18 mouse cellular contexts compared by ENCODE assay signal in genomic region chr6:21686388-21686787, GRCm38 (mm10).
A peak's percentile ranks its signal among the peaks of the same experiment; 100 is the strongest.
DNase-seq lines count a peak whose midpoint lies in the region; ATAC-seq and TF ChIP-seq lines count a peak whose summit lies in the region.
"Had no signal": no experiment of that assay in that cellular context is flagged by ENCODE, and none has a peak within 500 bp of the region (broad histone marks: within the 10 kb centered on the region; RNA-seq: fewer than 3 reads in every experiment).

No protein-coding gene starts in this region.

- H3K9ac ChIP-seq in hindbrain, postnatal 0 days (replicated peaks; ENCODE audit: low read length): no peak overlapping the region
- H3K9ac ChIP-seq in hindbrain, embryonic 12.5 days: no peak overlapping the region
- H3K9ac ChIP-seq in forebrain, embryonic 15.5 days (replicated peaks): no peak overlapping the region
- H3K9ac ChIP-seq: embryonic facial prominence, embryonic 15.5 days; heart, embryonic 15.5 days had no signal

- no peak overlapping the region for H3K4me3 ChIP-seq in hindbrain, postnatal 0 days (ENCODE audit: low read length)
- H3K4me3 ChIP-seq in hindbrain, embryonic 12.5 days: no peak overlapping the region
- no peak overlapping the region for H3K4me3 ChIP-seq in forebrain, embryonic 15.5 days
- H3K4me3 ChIP-seq: embryonic facial prominence, embryonic 15.5 days; erythroblast, embryonic 14.5 days; forebrain, embryonic 10.5 days; heart, embryonic 10.5 days; heart, embryonic 15.5 days had no signal

- no peak overlapping the region for H3K4me2 ChIP-seq in hindbrain, postnatal 0 days (ENCODE audit: low read depth, low read length)
- no peak overlapping the region for H3K4me2 ChIP-seq in hindbrain, embryonic 12.5 days (replicated peaks)
- no peak overlapping the region for H3K4me2 ChIP-seq in forebrain, embryonic 15.5 days (replicated peaks)
- H3K4me2 ChIP-seq: embryonic facial prominence, embryonic 15.5 days; heart, embryonic 15.5 days had no signal

- no peak for TF ChIP-seq CTCF in hindbrain, postnatal 0 days (IDR thresholded peaks at IDR 0.05; ENCODE audit: low read depth)

- 81% methylated on average over 1 of the region's 1 CpGs for WGBS in hindbrain, postnatal 0 days
- 96% methylated on average over 1 of the region's 1 CpGs for WGBS in hindbrain, embryonic 12.5 days
- WGBS in forebrain, embryonic 15.5 days: 77% methylated on average over 1 of the region's 1 CpGs

- DNase-seq in hindbrain, postnatal 0 days (ENCODE audit: low spot score): peak; percentile 15
- peak; percentile 47 for DNase-seq in cerebellum, adult 8-10 months
- DNase-seq in cerebellum, postnatal 14 days: peak; percentile 47 to 70
- DNase-seq in right cerebral cortex, postnatal 10 days (ENCODE audit: low spot score in 2 of 2): no peak
- DNase-seq in kidney, adult 11 months: no peak
- DNase-seq: adrenal gland, postnatal 14 days; gastrocnemius, postnatal 10 days; heart, adult 18-20 months; kidney, adult 8-10 months had no signal

- H3K36me3 ChIP-seq in hindbrain, postnatal 0 days (ENCODE audit: insufficient read depth, low read length): no peaks in the 10 kb centered on the region
- H3K36me3 ChIP-seq in hindbrain, embryonic 12.5 days: no peaks in the 10 kb centered on the region
- no peaks in the 10 kb centered on the region for H3K36me3 ChIP-seq in forebrain, embryonic 15.5 days
- H3K36me3 ChIP-seq: embryonic facial prominence, embryonic 15.5 days; forebrain, embryonic 10.5 days; heart, embryonic 10.5 days; heart, embryonic 15.5 days had no signal

- no peaks in the 10 kb centered on the region for H3K4me1 ChIP-seq in hindbrain, postnatal 0 days (ENCODE audit: insufficient read depth, low read length)
- no peaks in the 10 kb centered on the region for H3K4me1 ChIP-seq in hindbrain, embryonic 12.5 days
- no peaks in the 10 kb centered on the region for H3K4me1 ChIP-seq in forebrain, embryonic 15.5 days
- H3K4me1 ChIP-seq: embryonic facial prominence, embryonic 15.5 days; forebrain, embryonic 10.5 days; heart, embryonic 10.5 days had no signal

- ATAC-seq in hindbrain, postnatal 0 days: no peak
- no peak for ATAC-seq in hindbrain, embryonic 12.5 days (ENCODE audit: low FRiP score)
- ATAC-seq in forebrain, embryonic 15.5 days (replicated peaks): no peak
- ATAC-seq: forebrain, embryonic 14.5 days; hindbrain, embryonic 16.5 days had no signal

- no peaks in the 10 kb centered on the region for H3K27me3 ChIP-seq in hindbrain, postnatal 0 days (ENCODE audit: insufficient read depth, low read length)
- H3K27me3 ChIP-seq in hindbrain, embryonic 12.5 days: no peaks in the 10 kb centered on the region
- H3K27me3 ChIP-seq in forebrain, embryonic 15.5 days: no peaks in the 10 kb centered on the region
- H3K27me3 ChIP-seq: embryonic facial prominence, embryonic 15.5 days; heart, embryonic 15.5 days had no signal

- H3K27ac ChIP-seq in hindbrain, postnatal 0 days: no peak overlapping the region
- H3K27ac ChIP-seq in hindbrain, embryonic 12.5 days: no peak overlapping the region
- H3K27ac ChIP-seq in forebrain, embryonic 15.5 days (replicated peaks): no peak overlapping the region
- H3K27ac ChIP-seq: embryonic facial prominence, embryonic 15.5 days; forebrain, embryonic 10.5 days; heart, embryonic 10.5 days; heart, embryonic 15.5 days had no signal

- no peaks in the 10 kb centered on the region for H3K9me3 ChIP-seq in hindbrain, postnatal 0 days (ENCODE audit: low read length)
- no peaks in the 10 kb centered on the region for H3K9me3 ChIP-seq in hindbrain, embryonic 12.5 days (replicated peaks)
- H3K9me3 ChIP-seq in forebrain, embryonic 15.5 days: no peaks in the 10 kb centered on the region
- H3K9me3 ChIP-seq: embryonic facial prominence, embryonic 15.5 days; forebrain, embryonic 10.5 days; heart, embryonic 10.5 days; heart, embryonic 15.5 days had no signal

Comparison
In these comparisons a context has a peak if more than half of its experiments do, and no peak if none do; other contexts are left out.
1. DNase-seq: peak in hindbrain, postnatal 0 days (single experiment), cerebellum, adult 8-10 months (single experiment) and cerebellum, postnatal 14 days (2 of 2); none in right cerebral cortex, postnatal 10 days (0 of 2) and kidney, adult 11 months (single experiment).